Mouse (Mus musculus) thymus, adult 2 months (tissue): Measurements from ENCODE around the gene Jpt2.

Experiments used
- CTCF ChIP-seq: fragments of 200-500 bp; IDR thresholded peaks from 2 replicates; pipeline ENCODE4 v1.5.1; 2012; ENCODE audit warnings: mild to moderate bottlenecking, control low read depth, low read length, moderate library complexity, borderline replicate concordance; ENCODE audit not compliant: control insufficient read depth, poor library complexity, insufficient read depth; ENCODE audit errors: extremely low read depth
- POLR2A ChIP-seq: fragments of 200-500 bp; IDR thresholded peaks from 2 replicates; pipeline ENCODE4 v1.6.1; 2012; ENCODE audit warnings: mild to moderate bottlenecking, low read length, control low read depth, moderate library complexity; ENCODE audit not compliant: control insufficient read depth, poor library complexity, insufficient read depth; ENCODE audit errors: extremely low read depth

DNA sequence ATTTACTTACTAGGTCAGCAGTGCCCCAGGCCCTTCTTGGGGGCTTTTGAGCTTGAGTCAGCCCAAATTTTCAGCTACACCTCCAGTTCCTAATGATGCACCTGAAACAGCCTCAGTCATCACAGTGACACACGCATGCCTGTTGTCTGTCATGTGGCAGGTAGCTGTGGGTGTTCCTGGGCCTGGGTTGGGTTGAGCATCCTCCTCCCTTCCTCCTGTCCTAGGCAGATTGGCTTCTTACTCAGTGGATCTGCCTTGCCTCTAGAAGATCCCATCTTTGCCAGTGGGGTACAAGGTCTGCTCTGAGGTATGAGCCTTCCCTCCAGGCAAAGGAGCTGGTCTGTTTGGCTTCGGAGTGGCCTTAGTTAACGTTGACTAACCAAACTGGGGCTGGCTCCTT lies 71.6 kb downstream of the Jpt2 start:
- no peak for TF ChIP-seq POLR2A
- TF ChIP-seq CTCF = no peak
